Mouse (Mus musculus) MEL (cell line): ENCODE data around the gene Sugp2. TPM values are rescaled to one million over a fixed set of nuclear protein-coding genes. Genes with fewer than 3 reads are reported as not detected.

Source experiments
- DNase-seq: peaks from one replicate; pipeline ENCODE4 v3.0.0; 2011; ENCODE audit warnings: low read depth, low spot score
- H3K27ac ChIP-seq: 2 replicates; pipeline ENCODE4 v1.5.1; 2012; ENCODE audit warnings: low read depth, mild to moderate bottlenecking, control low read depth, low read length, moderate library complexity; ENCODE audit not compliant: control insufficient read depth
- H3K27me3 ChIP-seq, 2 experiments: fragments of 150-350 bp in 1 of 2; sonication (generic) in 1 of 2; 2 replicates each; pipeline ENCODE4 v1.6.1; 2012; ENCODE audit warnings: low read length in 2 of 2, mild to moderate bottlenecking in 2 of 2, improper control_type of control experiment in 1 of 2, moderate library complexity in 1 of 2; ENCODE audit not compliant: insufficient read depth in 2 of 2, control insufficient read depth in 1 of 2
- H3K36me3 ChIP-seq, 2 experiments: 2 replicates each; pipeline ENCODE4 v1.6.1; 2012 to 2014; ENCODE audit warnings: low read length in 2 of 2, improper control_type of control experiment in 1 of 2, inconsistent platforms in 1 of 2, mild to moderate bottlenecking in 1 of 2; ENCODE audit not compliant: insufficient read depth in 2 of 2, control insufficient read depth in 1 of 2
- H3K4me1 ChIP-seq, 2 experiments: fragments of 150-350 bp in 1 of 2; sonication (generic) in 1 of 2; 2 replicates each; pipeline ENCODE4 v1.6.1; 2012; ENCODE audit warnings: low read length in 2 of 2, improper control_type of control experiment in 1 of 2, mild to moderate bottlenecking in 1 of 2; ENCODE audit not compliant: insufficient read depth in 2 of 2, control insufficient read depth in 1 of 2
- H3K4me3 ChIP-seq, 2 experiments: fragments of 150-350 bp in 1 of 2; sonication (generic) in 1 of 2; 2 replicates each; pipeline ENCODE4 v1.5.1; 2012; ENCODE audit warnings: low read depth in 2 of 2, low read length in 2 of 2, mild to moderate bottlenecking in 2 of 2, moderate library complexity in 2 of 2, control low read depth in 1 of 2, improper control_type of control experiment in 1 of 2; ENCODE audit not compliant: control insufficient read depth in 1 of 2, insufficient read depth in 1 of 2
- H3K79me2 ChIP-seq: 2 replicates; pipeline ENCODE4 v1.6.1; 2012; ENCODE audit warnings: mild to moderate bottlenecking, low read length, moderate library complexity; ENCODE audit not compliant: control insufficient read depth, poor library complexity, insufficient read depth
- H3K9ac ChIP-seq: 2 replicates; pipeline ENCODE4 v1.6.1; 2012; ENCODE audit warnings: low read depth, mild to moderate bottlenecking, control low read depth, low read length, moderate library complexity; ENCODE audit not compliant: control insufficient read depth, poor library complexity, severe bottlenecking
- H3K9me3 ChIP-seq: fragments of 150-350 bp; sonication (generic); replicated peaks from 2 replicates; pipeline ENCODE4 v1.6.1; 2012; ENCODE audit warnings: mild to moderate bottlenecking, low read length, improper control_type of control experiment, moderate library complexity; ENCODE audit not compliant: insufficient read depth
- BHLHE40 ChIP-seq: IDR thresholded peaks from 2 replicates; pipeline ENCODE4 v1.6.1; 2012; ENCODE audit warnings: low read depth, mild to moderate bottlenecking, inconsistent platforms, low read length, improper control_type of control experiment, borderline replicate concordance
- CHD1 ChIP-seq: IDR thresholded peaks from 2 replicates; pipeline ENCODE4 v1.6.1; 2012; ENCODE audit warnings: low read depth, mild to moderate bottlenecking, inconsistent platforms, low read length, improper control_type of control experiment
- CHD2 ChIP-seq: IDR thresholded peaks from 2 replicates; pipeline ENCODE4 v1.6.1; 2011; ENCODE audit warnings: low read length, improper control_type of control experiment
- E2F4 ChIP-seq: IDR thresholded peaks from 2 replicates; pipeline ENCODE4 v1.6.1; 2011; ENCODE audit warnings: low read depth, low read length, improper control_type of control experiment, borderline replicate concordance
- ELF1 ChIP-seq: IDR thresholded peaks from 2 replicates; pipeline ENCODE4 v1.6.1; 2014; ENCODE audit warnings: low read depth, mild to moderate bottlenecking, inconsistent platforms, low read length, improper control_type of control experiment, moderate library complexity
- EP300 ChIP-seq, 2 experiments: IDR thresholded peaks; 2 replicates each; pipeline ENCODE4 v1.6.1; 2011; ENCODE audit warnings: improper control_type of control experiment in 2 of 2, low read length in 2 of 2, low read depth in 1 of 2, mild to moderate bottlenecking in 1 of 2
- ETS1 ChIP-seq: IDR thresholded peaks from 2 replicates; pipeline ENCODE4 v1.6.1; 2012; ENCODE audit warnings: low read depth, mild to moderate bottlenecking, inconsistent platforms, low read length, improper control_type of control experiment, moderate library complexity
- GABPA ChIP-seq: IDR thresholded peaks from 2 replicates; pipeline ENCODE4 v1.6.1; 2012; ENCODE audit warnings: low read depth, mild to moderate bottlenecking, inconsistent platforms, low read length, improper control_type of control experiment, moderate library complexity
- GATA1 ChIP-seq: IDR thresholded peaks from 2 replicates; pipeline ENCODE4 v1.6.1; 2011; ENCODE audit warnings: low read depth, low read length, improper control_type of control experiment
- HCFC1 ChIP-seq: IDR thresholded peaks from 2 replicates; pipeline ENCODE4 v1.6.1; 2012; ENCODE audit warnings: low read depth, mild to moderate bottlenecking, inconsistent platforms, low read length, improper control_type of control experiment, moderate library complexity
- KAT2A ChIP-seq: conservative IDR thresholded peaks from 2 replicates; pipeline ENCODE4 v1.6.1; 2012; ENCODE audit warnings: low read depth, low read length, improper control_type of control experiment, inconsistent platforms
- MAX ChIP-seq: IDR thresholded peaks from 2 replicates; pipeline ENCODE4 v1.6.1; 2011; ENCODE audit warnings: low read length, improper control_type of control experiment
- MEF2A ChIP-seq: IDR thresholded peaks from 2 replicates; pipeline ENCODE4 v1.6.1; 2014; ENCODE audit warnings: low read depth, mild to moderate bottlenecking, inconsistent platforms, low read length, improper control_type of control experiment; ENCODE audit not compliant: poor library complexity, insufficient replicate concordance, severe bottlenecking; ENCODE audit errors: extremely low read depth
- MXI1 ChIP-seq: IDR thresholded peaks from 2 replicates; pipeline ENCODE4 v1.6.1; 2011; ENCODE audit warnings: mild to moderate bottlenecking, low read depth, low read length, improper control_type of control experiment
- MYB ChIP-seq: IDR thresholded peaks from 2 replicates; pipeline ENCODE4 v1.6.1; 2011; ENCODE audit warnings: mild to moderate bottlenecking, low read depth, low read length, improper control_type of control experiment
- MYC ChIP-seq: IDR thresholded peaks from 2 replicates; pipeline ENCODE4 v1.6.1; 2011; ENCODE audit warnings: low read depth, mild to moderate bottlenecking, low read length, improper control_type of control experiment, moderate library complexity
- NRF1 ChIP-seq: IDR thresholded peaks from 2 replicates; pipeline ENCODE4 v1.6.1; 2014; ENCODE audit warnings: low read depth, mild to moderate bottlenecking, inconsistent platforms, low read length, improper control_type of control experiment, moderate library complexity; ENCODE audit not compliant: poor library complexity, insufficient read depth, severe bottlenecking
- POLR2AphosphoS2 ChIP-seq: IDR thresholded peaks from 2 replicates; pipeline ENCODE4 v1.6.1; 2011; ENCODE audit warnings: low read length, improper control_type of control experiment
- POLR2AphosphoS5 ChIP-seq: IDR thresholded peaks from 2 replicates; pipeline ENCODE4 v1.6.1; 2012; ENCODE audit warnings: low read depth, borderline replicate concordance, mild to moderate bottlenecking, inconsistent platforms, low read length, moderate library complexity, mixed read lengths
- RAD21 ChIP-seq: IDR thresholded peaks from 2 replicates; pipeline ENCODE4 v1.6.1; 2011; ENCODE audit warnings: mild to moderate bottlenecking, low read depth, low read length, improper control_type of control experiment
- SMC3 ChIP-seq: IDR thresholded peaks from 2 replicates; pipeline ENCODE4 v1.6.1; 2011; ENCODE audit warnings: low read depth, low read length, improper control_type of control experiment
- UBTF ChIP-seq: IDR thresholded peaks from 2 replicates; pipeline ENCODE4 v1.6.1; 2012; ENCODE audit warnings: low read depth, mild to moderate bottlenecking, inconsistent platforms, low read length, improper control_type of control experiment, moderate library complexity, borderline replicate concordance; ENCODE audit not compliant: insufficient read depth
- USF1 ChIP-seq: IDR thresholded peaks from 2 replicates; pipeline ENCODE4 v1.6.1; 2014; ENCODE audit warnings: low read depth, mild to moderate bottlenecking, inconsistent platforms, low read length, improper control_type of control experiment, moderate library complexity
- ZC3H11A ChIP-seq: IDR thresholded peaks from 2 replicates; pipeline ENCODE4 v1.6.1; 2012; ENCODE audit warnings: low read depth, mild to moderate bottlenecking, inconsistent platforms, low read length, improper control_type of control experiment
- ZMIZ1 ChIP-seq: IDR thresholded peaks from 2 replicates; pipeline ENCODE4 v1.6.1; 2012; ENCODE audit warnings: low read depth, mild to moderate bottlenecking, inconsistent platforms, low read length, improper control_type of control experiment, moderate library complexity
- polyA plus RNA-seq, 2 experiments: library from polyadenylated mRNA; stranded (reverse) in 1 of 2; unstranded in 1 of 2; fragments of >175 nt in 1 of 2; fragments of >200 nt in 1 of 2; gene quantifications; 2 replicates each; pipeline versions ENCODE4 v1.2.1 to v1.2.4; 2012; ENCODE audit warnings: low replicate concordance in 2 of 2, low read depth in 1 of 2; ENCODE audit not compliant: insufficient read length in 2 of 2, insufficient read depth in 1 of 2, missing spikeins in 1 of 2
- total RNA-seq: library from RNA; depleted of rRNA; stranded (reverse); fragments of 300-350 nt; gene quantifications from 2 replicates; pipeline ENCODE4 v1.2.3, GENCODE M21; 2012

Gene Sugp2
- total and polyA plus RNA-seq, 3 experiments = 23.9 to 27.4 TPM; not detected in 1

DNA sequence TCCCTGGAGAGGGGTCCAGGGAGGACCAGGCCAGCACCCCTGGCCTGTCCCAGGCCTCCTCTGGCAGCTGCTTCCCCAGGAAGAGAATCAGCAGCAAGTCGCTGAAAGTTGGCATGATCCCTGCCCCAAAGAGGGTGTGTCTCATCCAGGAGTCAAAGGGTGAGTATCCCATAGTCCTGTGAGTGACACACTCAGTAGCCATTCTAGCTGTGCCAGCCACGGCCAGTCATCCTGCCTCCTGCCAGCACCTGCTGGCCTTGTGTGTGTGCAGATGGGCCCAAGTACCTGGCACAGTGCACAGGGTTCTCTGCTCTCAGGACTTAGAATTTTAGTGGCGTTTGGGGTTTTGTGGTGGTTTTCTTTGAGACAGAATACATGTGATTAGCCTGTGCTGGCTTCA, 23.4 kb downstream of the Sugp2 start:
- Histone ChIP-seq H3K27me3 (no peaks in the 10 kb centered on the region), H3K9ac (no peak overlapping the region), H3K27ac (no peak overlapping the region), H3K36me3 (peaks cover 0 to 19% of the 10 kb centered on the region in 2 experiments; a peak in 2 of 4 replicates), H3K79me2 (no peaks in the 10 kb centered on the region), H3K9me3 (no peaks in the 10 kb centered on the region), H3K4me1 (no peaks in the 10 kb centered on the region; a peak in 1 of 4 replicates), H3K4me3 (no peak overlapping the region)
- no peak for TF ChIP-seq ZC3H11A
- no peak for TF ChIP-seq ETS1
- no peak for TF ChIP-seq UBTF
- no peak for TF ChIP-seq ELF1
- TF ChIP-seq CHD2 = no peak
- no peak for TF ChIP-seq EP300 (IDR thresholded peaks at IDR 0.05; ENCODE audit: low read depth in 1 of 2, low read length in 2 of 2)
- no peak for TF ChIP-seq USF1
- no peak for DNase-seq

DNA sequence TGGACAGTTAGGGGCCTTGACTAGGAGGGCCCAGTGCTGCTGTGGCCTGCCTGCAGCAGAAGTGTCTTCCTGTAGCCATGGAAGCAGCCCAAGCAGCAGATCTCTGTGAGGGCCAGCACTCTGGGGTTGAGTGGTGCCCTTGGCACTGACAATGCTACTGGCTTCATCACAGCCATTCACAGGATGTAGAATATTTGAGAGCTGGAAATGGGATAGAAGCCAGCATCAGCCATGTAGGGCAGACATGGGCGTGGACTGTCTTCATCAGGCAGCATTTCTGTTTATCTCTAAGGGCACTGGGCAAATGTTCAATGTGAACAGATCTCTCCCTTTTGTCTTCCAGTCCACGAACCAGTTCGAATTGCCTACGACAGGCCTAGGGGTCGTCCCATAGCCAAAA, 24.6 kb downstream of the Sugp2 start:
- Histone ChIP-seq H3K4me3 (no peak overlapping the region), H3K9ac (no peak overlapping the region), H3K27me3 (no peaks in the 10 kb centered on the region), H3K36me3 (peaks cover 0 to 15% of the 10 kb centered on the region in 2 experiments; a peak in 2 of 4 replicates), H3K4me1 (no peaks in the 10 kb centered on the region; a peak in 1 of 4 replicates), H3K27ac (no peak overlapping the region), H3K79me2 (no peaks in the 10 kb centered on the region), H3K9me3 (no peaks in the 10 kb centered on the region)
- DNase-seq = no peak
- no peak for TF ChIP-seq RAD21
- TF ChIP-seq ZMIZ1 = no peak
- TF ChIP-seq HCFC1 = no peak
- no peak for TF ChIP-seq MAX
- TF ChIP-seq E2F4 = no peak
- TF ChIP-seq BHLHE40 = no peak
- no peak for TF ChIP-seq SMC3
- no peak for TF ChIP-seq MYB
- TF ChIP-seq ETS1 = no peak
- no peak for TF ChIP-seq POLR2AphosphoS2
- TF ChIP-seq NRF1 = no peak
- TF ChIP-seq CHD1 = no peak
- TF ChIP-seq GATA1 = no peak
- no peak for TF ChIP-seq MEF2A
- no peak for TF ChIP-seq MXI1
- TF ChIP-seq POLR2AphosphoS5 = no peak
- TF ChIP-seq MYC = no peak
- no peak for TF ChIP-seq GABPA
- TF ChIP-seq KAT2A = no peak
